Mouse (Mus musculus): ENCODE data around the gene Got1. TPM values are rescaled to one million over a fixed set of nuclear protein-coding genes. Genes with fewer than 3 reads are reported as not detected.

The Got1 gene
- polyA plus RNA-seq, 1 experiment from 2014 or later, result 28.0 TPM

DNA sequence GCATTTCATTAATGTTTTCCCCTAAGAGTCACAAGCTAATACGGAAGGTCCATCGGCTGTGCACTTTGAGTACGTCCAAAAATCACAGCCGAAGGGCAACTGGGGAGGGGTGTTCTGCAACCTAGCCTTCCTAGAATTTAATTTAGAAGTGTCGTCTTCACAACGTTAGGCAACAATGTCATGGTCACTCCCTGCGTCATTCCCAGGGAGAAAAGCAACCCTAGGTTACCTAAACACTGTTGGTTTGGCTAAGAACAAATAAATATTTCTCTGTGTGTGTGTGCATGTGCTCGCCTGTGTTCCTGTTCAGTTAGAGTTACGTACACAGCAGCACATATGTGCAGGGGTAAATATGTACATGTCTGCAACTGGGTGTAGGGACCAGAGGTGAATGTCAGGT lies 1.6 kb upstream of the Got1 start:
- Histone ChIP-seq H3K36me3 (ENCODE audit: control insufficient read depth, insufficient read depth) (no peaks in the 10 kb centered on the region), H3K4me2 (ENCODE audit: low read depth, low read length) (no peak overlapping the region), H3K9me3 (replicated peaks; ENCODE audit: control insufficient read depth, low read length) (no peaks in the 10 kb centered on the region), H3K27me3 (ENCODE audit: control insufficient read depth, insufficient read depth, low read depth, low read length) (no peaks in the 10 kb centered on the region), H3K27ac (ENCODE audit: low read length) (no peak overlapping the region), H3K4me3 (ENCODE audit: low read depth, low read length) (no peak overlapping the region), H3K9ac (ENCODE audit: low read depth, low read length) (no peak overlapping the region), H3K4me1 (ENCODE audit: control insufficient read depth, low read depth, low read length) (peaks cover 16% of the 10 kb centered on the region)
- no peak for ATAC-seq (ENCODE audit: low read depth)
- 77% methylated on average over 9 of the region's 9 CpGs for WGBS (ENCODE audit: insufficient replicate concordance)

DNA sequence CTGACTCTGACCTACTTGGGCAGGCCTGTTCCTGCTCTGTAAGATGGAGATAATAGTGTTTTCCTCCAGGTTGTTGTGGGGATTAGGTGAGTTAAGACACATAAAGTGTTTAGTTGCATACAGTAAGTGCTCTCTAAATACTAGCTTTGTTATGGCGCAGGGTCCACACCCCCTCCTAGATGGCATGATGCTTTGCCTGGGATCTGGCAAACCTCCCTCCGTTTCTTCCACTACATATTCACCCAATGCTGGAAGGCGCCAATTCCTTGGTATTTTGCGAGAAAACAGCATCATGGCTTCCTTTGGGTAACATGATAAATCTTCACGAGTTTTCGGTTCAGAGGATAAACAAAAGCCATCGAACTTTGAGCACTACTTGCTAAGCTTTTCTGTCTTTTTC lies 1.2 kb upstream of the Got1 start:
- Histone ChIP-seq H3K27me3 (ENCODE audit: control insufficient read depth, insufficient read depth, low read depth, low read length) (no peaks in the 10 kb centered on the region), H3K9ac (ENCODE audit: low read depth, low read length) (no peak overlapping the region), H3K4me2 (ENCODE audit: low read depth, low read length) (peak overlapping the region; percentile 92), H3K27ac (ENCODE audit: low read length) (no peak overlapping the region), H3K4me1 (ENCODE audit: control insufficient read depth, low read depth, low read length) (peaks cover 20% of the 10 kb centered on the region), H3K4me3 (ENCODE audit: low read depth, low read length) (no peak overlapping the region), H3K36me3 (ENCODE audit: control insufficient read depth, insufficient read depth) (no peaks in the 10 kb centered on the region), H3K9me3 (replicated peaks; ENCODE audit: control insufficient read depth, low read length) (no peaks in the 10 kb centered on the region)
- WGBS (ENCODE audit: insufficient replicate concordance), result 79% methylated on average over 7 of the region's 7 CpGs
- ATAC-seq (ENCODE audit: low read depth), result no peak

DNA sequence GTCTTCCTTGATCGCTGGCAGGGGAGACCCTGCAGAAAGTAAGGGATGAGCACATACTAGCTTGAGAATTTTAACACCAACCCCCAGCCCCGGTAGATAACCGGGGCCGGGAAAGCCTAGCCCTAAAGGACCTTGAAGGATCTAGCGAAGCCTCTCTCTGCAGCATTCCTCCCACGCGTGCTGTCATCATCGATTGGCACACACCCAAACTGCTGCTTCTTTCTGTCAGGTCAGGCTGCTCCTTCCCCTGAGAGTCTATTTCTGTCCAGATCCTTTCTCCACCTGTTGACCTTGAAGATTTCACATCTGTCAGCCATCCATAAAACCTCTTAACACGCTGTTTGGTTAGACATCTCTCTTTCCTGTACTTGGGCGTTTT lies 688 bp upstream of the Got1 start:
- WGBS (ENCODE audit: insufficient replicate concordance), result 13% methylated on average over 10 of the region's 10 CpGs
- H3K27ac ChIP-seq (ENCODE audit: low read length), result peak overlapping the region; percentile 69
- peaks cover 23% of the 10 kb centered on the region for H3K4me1 ChIP-seq (ENCODE audit: control insufficient read depth, low read depth, low read length)
- peak overlapping the region; percentile 71 for H3K9ac ChIP-seq (ENCODE audit: low read depth, low read length)
- no peaks in the 10 kb centered on the region for H3K9me3 ChIP-seq (replicated peaks; ENCODE audit: control insufficient read depth, low read length)
- peak overlapping the region; percentile 92 for H3K4me2 ChIP-seq (ENCODE audit: low read depth, low read length)
- no peak for ATAC-seq (ENCODE audit: low read depth)
- H3K4me3 ChIP-seq (ENCODE audit: low read depth, low read length), result peak overlapping the region; percentile 73
- no peaks in the 10 kb centered on the region for H3K27me3 ChIP-seq (ENCODE audit: control insufficient read depth, insufficient read depth, low read depth, low read length)
- H3K36me3 ChIP-seq (ENCODE audit: control insufficient read depth, insufficient read depth), result no peaks in the 10 kb centered on the region

DNA sequence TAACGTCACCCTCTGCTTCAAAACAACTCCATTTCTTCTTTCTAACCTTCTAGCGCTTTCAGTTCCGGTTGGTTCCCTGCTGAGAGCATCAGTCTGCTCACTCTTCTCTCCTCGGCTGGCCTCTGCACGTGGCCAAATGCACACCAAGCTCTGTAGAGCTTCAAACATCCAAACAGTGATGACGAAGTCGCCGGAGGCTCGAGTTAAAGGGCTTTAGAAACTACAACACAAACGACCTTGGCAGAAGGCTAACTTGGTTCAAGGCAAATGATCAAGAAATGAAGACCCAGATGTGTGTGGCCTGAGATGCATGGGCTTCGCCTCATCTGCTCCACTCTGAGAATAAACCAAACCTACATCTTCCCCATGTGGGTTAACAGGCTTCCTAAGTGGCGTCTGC lies 854 bp downstream of the Got1 start:
- WGBS (ENCODE audit: insufficient replicate concordance), result 3% methylated on average over 12 of the region's 12 CpGs
- peak overlapping the region; percentile 54 for H3K27ac ChIP-seq (ENCODE audit: low read length)
- H3K4me3 ChIP-seq (ENCODE audit: low read depth, low read length), result peak overlapping the region; percentile 73
- H3K9me3 ChIP-seq (replicated peaks; ENCODE audit: control insufficient read depth, low read length), result no peaks in the 10 kb centered on the region
- H3K9ac ChIP-seq (ENCODE audit: low read depth, low read length), result peak overlapping the region; percentile 71
- no peaks in the 10 kb centered on the region for H3K36me3 ChIP-seq (ENCODE audit: control insufficient read depth, insufficient read depth)
- ATAC-seq (ENCODE audit: low read depth), result no peak
- H3K4me2 ChIP-seq (ENCODE audit: low read depth, low read length), result peak overlapping the region; percentile 92
- H3K4me1 ChIP-seq (ENCODE audit: control insufficient read depth, low read depth, low read length), result peaks cover 23% of the 10 kb centered on the region
- no peaks in the 10 kb centered on the region for H3K27me3 ChIP-seq (ENCODE audit: control insufficient read depth, insufficient read depth, low read depth, low read length)

DNA sequence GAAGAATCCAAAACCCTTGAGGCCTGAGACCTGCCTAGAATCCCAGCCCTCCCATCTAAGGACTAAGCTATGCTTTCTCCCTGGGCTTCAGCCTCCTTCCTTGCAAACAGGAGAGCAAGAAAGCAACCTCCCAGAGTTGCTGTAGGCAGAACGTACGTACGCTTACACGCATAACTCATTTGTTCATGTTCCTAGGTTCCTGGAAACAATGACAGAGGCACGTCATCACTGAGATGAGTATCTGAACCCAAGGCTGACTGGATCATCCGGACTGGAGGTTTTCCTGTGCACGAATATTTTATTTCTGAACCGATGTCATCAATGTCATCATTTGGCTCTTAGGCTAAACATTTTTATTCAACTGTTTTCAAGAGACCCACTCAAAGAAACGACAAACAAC lies 2.4 kb downstream of the Got1 start:
- Histone ChIP-seq H3K27me3 (ENCODE audit: control insufficient read depth, insufficient read depth, low read depth, low read length) (no peaks in the 10 kb centered on the region), H3K4me3 (ENCODE audit: low read depth, low read length) (no peak overlapping the region), H3K27ac (ENCODE audit: low read length) (no peak overlapping the region), H3K36me3 (ENCODE audit: control insufficient read depth, insufficient read depth) (no peaks in the 10 kb centered on the region), H3K9ac (ENCODE audit: low read depth, low read length) (no peak overlapping the region), H3K4me1 (ENCODE audit: control insufficient read depth, low read depth, low read length) (peaks cover 23% of the 10 kb centered on the region), H3K4me2 (ENCODE audit: low read depth, low read length) (no peak overlapping the region), H3K9me3 (replicated peaks; ENCODE audit: control insufficient read depth, low read length) (no peaks in the 10 kb centered on the region)
- 78% methylated on average over 9 of the region's 9 CpGs for WGBS (ENCODE audit: insufficient replicate concordance)
- no peak for ATAC-seq (ENCODE audit: low read depth)

DNA sequence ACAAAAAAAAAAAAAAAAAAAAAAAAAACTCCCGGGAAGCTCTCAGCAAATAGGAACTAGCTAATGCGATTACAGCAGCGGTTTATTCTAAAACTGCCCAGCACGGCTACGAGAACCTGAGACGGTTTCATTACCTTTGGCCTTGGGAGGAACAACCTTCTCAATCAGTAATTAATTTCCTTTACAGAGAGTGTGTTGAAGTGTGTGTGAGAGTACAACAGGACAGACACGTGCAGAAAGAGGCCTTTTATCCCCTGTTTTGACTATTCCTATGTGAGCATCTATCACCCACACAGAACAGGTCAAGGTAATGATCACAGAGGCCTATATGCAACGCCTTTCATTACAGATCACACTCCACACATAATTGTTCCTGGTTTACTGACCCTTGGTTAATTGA lies 3.0 kb downstream of the Got1 start:
- H3K4me1 ChIP-seq (ENCODE audit: control insufficient read depth, low read depth, low read length), result peaks cover 27% of the 10 kb centered on the region
- H3K4me3 ChIP-seq (ENCODE audit: low read depth, low read length), result no peak overlapping the region
- no peak overlapping the region for H3K27ac ChIP-seq (ENCODE audit: low read length)
- 62% methylated on average over 8 of the region's 8 CpGs for WGBS (ENCODE audit: insufficient replicate concordance)
- no peaks in the 10 kb centered on the region for H3K36me3 ChIP-seq (ENCODE audit: control insufficient read depth, insufficient read depth)
- no peak overlapping the region for H3K9ac ChIP-seq (ENCODE audit: low read depth, low read length)
- H3K27me3 ChIP-seq (ENCODE audit: control insufficient read depth, insufficient read depth, low read depth, low read length), result no peaks in the 10 kb centered on the region
- H3K4me2 ChIP-seq (ENCODE audit: low read depth, low read length), result no peak overlapping the region
- H3K9me3 ChIP-seq (replicated peaks; ENCODE audit: control insufficient read depth, low read length), result no peaks in the 10 kb centered on the region
- ATAC-seq (ENCODE audit: low read depth), result no peak

DNA sequence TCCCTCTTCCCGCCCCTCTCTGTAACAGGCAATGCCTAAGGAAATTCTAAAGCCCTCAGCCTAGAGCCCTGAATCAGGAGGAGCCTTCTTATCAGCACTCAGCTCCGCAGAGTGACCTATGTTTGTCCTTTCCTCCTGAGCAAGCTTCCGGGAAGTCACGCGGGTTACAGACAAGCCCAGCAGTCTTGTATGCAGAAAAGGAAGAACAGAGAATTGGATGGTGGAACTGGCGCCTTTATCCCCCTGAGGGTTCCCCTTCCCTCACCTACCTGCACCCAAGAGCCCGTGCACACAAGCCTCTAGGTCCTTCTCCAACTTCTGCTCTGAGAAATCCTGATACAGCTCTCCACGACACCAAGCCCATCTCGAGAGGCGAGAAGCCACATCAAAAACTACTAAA lies 4.0 kb downstream of the Got1 start:
- Histone ChIP-seq H3K4me3 (ENCODE audit: low read depth, low read length) (no peak overlapping the region), H3K9me3 (replicated peaks; ENCODE audit: control insufficient read depth, low read length) (no peaks in the 10 kb centered on the region), H3K4me1 (ENCODE audit: control insufficient read depth, low read depth, low read length) (peaks cover 35% of the 10 kb centered on the region), H3K27me3 (ENCODE audit: control insufficient read depth, insufficient read depth, low read depth, low read length) (no peaks in the 10 kb centered on the region), H3K9ac (ENCODE audit: low read depth, low read length) (no peak overlapping the region; the same call in 1 of the 2 replicates), H3K36me3 (ENCODE audit: control insufficient read depth, insufficient read depth) (no peaks in the 10 kb centered on the region), H3K27ac (ENCODE audit: low read length) (0 out of 2 replicates have a peak overlapping the region, but pooled peaks have one; percentile 18), H3K4me2 (ENCODE audit: low read depth, low read length) (peak overlapping the region; percentile 10; the same call in 1 of the 2 replicates)
- WGBS (ENCODE audit: insufficient replicate concordance), result 26% methylated on average over 10 of the region's 10 CpGs
- ATAC-seq (ENCODE audit: low read depth), result no peak

DNA sequence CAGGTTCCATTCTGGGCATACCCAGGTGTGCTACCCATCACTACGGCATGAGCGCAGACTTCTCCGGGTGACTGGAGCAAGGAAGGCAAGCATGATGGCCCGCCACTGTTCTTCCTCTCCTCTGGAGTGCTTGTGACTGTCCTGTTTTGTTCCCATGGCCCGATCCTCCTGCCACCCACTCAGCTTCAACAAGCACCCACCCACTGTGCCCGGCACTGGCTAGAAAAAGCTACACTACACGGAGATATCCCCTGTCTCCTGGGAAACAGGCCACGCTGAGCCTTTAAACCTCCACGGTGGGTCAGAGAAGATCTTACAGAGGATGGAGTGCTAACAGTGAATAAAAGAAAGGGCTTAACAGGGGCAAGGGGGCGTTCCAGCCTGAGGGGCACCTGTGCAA lies 5.2 kb downstream of the Got1 start:
- no peak overlapping the region for H3K4me2 ChIP-seq (ENCODE audit: low read depth, low read length)

DNA sequence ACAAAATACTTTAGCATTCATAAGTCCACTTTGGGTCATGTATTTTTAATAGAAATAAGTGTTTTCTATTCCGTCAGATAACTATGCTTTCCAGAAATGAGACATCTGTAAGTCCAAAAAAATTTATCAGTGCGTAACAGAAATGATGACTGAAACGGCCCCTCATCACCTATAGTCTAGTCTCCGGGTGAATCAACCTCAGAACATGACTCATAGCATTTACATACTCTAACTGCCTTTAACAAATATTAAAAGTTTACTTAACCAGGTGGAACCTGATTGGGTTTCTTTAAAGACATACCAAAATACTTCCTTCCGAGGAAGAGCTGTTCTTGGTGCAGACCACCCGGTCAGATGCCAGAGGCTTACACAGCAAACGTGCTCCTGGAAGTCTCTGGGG lies 6.1 kb downstream of the Got1 start:
- no peak overlapping the region for H3K27ac ChIP-seq (ENCODE audit: low read length)
- no peak overlapping the region for H3K4me2 ChIP-seq (ENCODE audit: low read depth, low read length)
- no peak overlapping the region for H3K9ac ChIP-seq (ENCODE audit: low read depth, low read length)
- no peak overlapping the region for H3K4me3 ChIP-seq (ENCODE audit: low read depth, low read length)
- no peak for ATAC-seq (ENCODE audit: low read depth)
- H3K27me3 ChIP-seq (ENCODE audit: control insufficient read depth, insufficient read depth, low read depth, low read length), result no peaks in the 10 kb centered on the region
- H3K9me3 ChIP-seq (replicated peaks; ENCODE audit: control insufficient read depth, low read length), result no peaks in the 10 kb centered on the region
- WGBS (ENCODE audit: insufficient replicate concordance), result 69% methylated on average over 7 of the region's 7 CpGs
- peaks cover 23% of the 10 kb centered on the region for H3K4me1 ChIP-seq (ENCODE audit: control insufficient read depth, low read depth, low read length)
- no peaks in the 10 kb centered on the region for H3K36me3 ChIP-seq (ENCODE audit: control insufficient read depth, insufficient read depth)

More for the DNA sequence above, 5.2 kb downstream of the Got1 start:
- Histone ChIP-seq H3K4me1 (ENCODE audit: control insufficient read depth, low read depth, low read length) (peaks cover 29% of the 10 kb centered on the region), H3K36me3 (ENCODE audit: control insufficient read depth, insufficient read depth) (no peaks in the 10 kb centered on the region), H3K27ac (ENCODE audit: low read length) (no peak overlapping the region), H3K9ac (ENCODE audit: low read depth, low read length) (no peak overlapping the region), H3K4me3 (ENCODE audit: low read depth, low read length) (no peak overlapping the region), H3K27me3 (ENCODE audit: control insufficient read depth, insufficient read depth, low read depth, low read length) (no peaks in the 10 kb centered on the region), H3K9me3 (replicated peaks; ENCODE audit: control insufficient read depth, low read length) (no peaks in the 10 kb centered on the region)
- ATAC-seq (ENCODE audit: low read depth), result no peak
- 78% methylated on average over 10 of the region's 10 CpGs for WGBS (ENCODE audit: insufficient replicate concordance)

All from liver, embryonic 16.5 days (tissue).